Mouse (Mus musculus) lung, embryonic 16.5 days (tissue): ENCODE measurements around the gene Efcab8. TPM values are rescaled to one million over a fixed set of nuclear protein-coding genes. Genes with fewer than 3 reads are reported as not detected.

Experiments
- ATAC-seq: fragments of 200-750 bp; cut with Nextera tagmentation; 2 replicates; pipeline ENCODE4 v1.8.0; 2017; ENCODE audit warnings: low read depth, mild to moderate bottlenecking, moderate library complexity
- H3K27ac ChIP-seq: fragments of 300-500 bp; sonication (generic); 2 replicates; pipeline ENCODE4 v1.5.1; 2014; ENCODE audit warnings: mild to moderate bottlenecking, control low read depth, low read length
- H3K27me3 ChIP-seq: fragments of 300-500 bp; sonication (generic); 2 replicates; pipeline ENCODE4 v1.6.1; 2014; ENCODE audit warnings: low read depth, low read length, mixed read lengths; ENCODE audit not compliant: control insufficient read depth, insufficient read depth
- H3K36me3 ChIP-seq: fragments of 300-500 bp; sonication (generic); 2 replicates; pipeline ENCODE4 v1.6.1; 2014; ENCODE audit warnings: low read length; ENCODE audit not compliant: control insufficient read depth, insufficient read depth
- H3K4me1 ChIP-seq: fragments of 300-500 bp; sonication (generic); replicated peaks from 2 replicates; pipeline ENCODE4 v1.6.1; 2014; ENCODE audit warnings: low read length, mixed read lengths; ENCODE audit not compliant: control insufficient read depth, insufficient read depth
- H3K4me2 ChIP-seq: fragments of 300-500 bp; sonication (generic); 2 replicates; pipeline ENCODE4 v1.6.1; 2014; ENCODE audit warnings: low read depth, low read length, control low read depth
- H3K4me3 ChIP-seq: fragments of 300-500 bp; sonication (generic); 2 replicates; pipeline ENCODE4 v1.5.1; 2014; ENCODE audit warnings: mild to moderate bottlenecking, low read length, control low read depth
- H3K9ac ChIP-seq: fragments of 300-500 bp; sonication (generic); 2 replicates; pipeline ENCODE4 v1.6.1; 2014; ENCODE audit warnings: low read length, control low read depth
- H3K9me3 ChIP-seq: fragments of 300-500 bp; sonication (generic); 2 replicates; pipeline ENCODE4 v1.6.1; 2016; ENCODE audit warnings: low read length; ENCODE audit not compliant: control insufficient read depth
- WGBS: fragments of 180-500 bp; shearing (Covaris S2); extraction: QIAGEN DNeasy Blood & Tissue Kit; methylation state at CpG from one replicate; pipeline ENCODE4 v1.1.7; 2014; 5-methylcytosine and 5-hydroxymethylcytosine counted together
- polyA plus RNA-seq: library from polyadenylated mRNA; unstranded; fragments of >200 nt; fragmentation: Nextera tagmentation; extraction: Ambion mirVana; gene quantifications from 2 replicates; pipeline ENCODE4 v1.2.1, GENCODE M21; 2015

The Efcab8 gene
- polyA plus RNA-seq, 1 experiment from 2014 or later: not detected

- H3K9ac ChIP-seq: no peak overlapping the region
- H3K9me3 ChIP-seq: no peaks in the 10 kb centered on the region
- no peaks in the 10 kb centered on the region for H3K36me3 ChIP-seq
- no peak overlapping the region for H3K27ac ChIP-seq
- no peak for ATAC-seq
- no peaks in the 10 kb centered on the region for H3K4me1 ChIP-seq
- WGBS: 79% methylated on average over 6 of the region's 6 CpGs
- H3K4me3 ChIP-seq: no peak overlapping the region
- H3K4me2 ChIP-seq: no peak overlapping the region
- H3K27me3 ChIP-seq: no peaks in the 10 kb centered on the region
Observed at GRCm38 (mm10) chr2:153850351-153851029, 70.8 kb downstream of the Efcab8 start.

- H3K4me3 ChIP-seq: no peak overlapping the region
- WGBS: 41% methylated on average over 4 of the region's 4 CpGs
Observed at GRCm38 (mm10) chr2:153851030-153851360, 71.3 kb downstream of the Efcab8 start.

GRCm38 (mm10) chr2:153853544-153853943, 73.8 kb downstream of the Efcab8 start:
- H3K4me3 ChIP-seq: no peak overlapping the region
- 10% methylated on average over 5 of the region's 5 CpGs for WGBS
- no peaks in the 10 kb centered on the region for H3K36me3 ChIP-seq
- H3K4me2 ChIP-seq: no peak overlapping the region
- H3K27me3 ChIP-seq: no peaks in the 10 kb centered on the region
- H3K4me1 ChIP-seq: no peaks in the 10 kb centered on the region
- ATAC-seq: no peak
- H3K27ac ChIP-seq: no peak overlapping the region
- H3K9me3 ChIP-seq: no peaks in the 10 kb centered on the region
- H3K9ac ChIP-seq: no peak overlapping the region

More at GRCm38 (mm10) chr2:153851030-153851360, 71.3 kb downstream of the Efcab8 start:
- Histone ChIP-seq H3K27me3 (no peaks in the 10 kb centered on the region), H3K4me1 (no peaks in the 10 kb centered on the region), H3K36me3 (no peaks in the 10 kb centered on the region), H3K27ac (no peak overlapping the region), H3K4me2 (no peak overlapping the region), H3K9me3 (no peaks in the 10 kb centered on the region), H3K9ac (no peak overlapping the region)
- no peak for ATAC-seq

GRCm38 (mm10) chr2:153859581-153859980, 79.8 kb downstream of the Efcab8 start:
- H3K4me1 ChIP-seq: no peaks in the 10 kb centered on the region
- ATAC-seq: no peak

GRCm38 (mm10) chr2:153860315-153860714, 80.6 kb downstream of the Efcab8 start:
- H3K4me1 ChIP-seq: no peaks in the 10 kb centered on the region
- 85% methylated on average over 11 of the region's 11 CpGs for WGBS
- no peaks in the 10 kb centered on the region for H3K27me3 ChIP-seq
- ATAC-seq: no peak
- no peak overlapping the region for H3K4me3 ChIP-seq
- H3K4me2 ChIP-seq: no peak overlapping the region
- no peaks in the 10 kb centered on the region for H3K36me3 ChIP-seq
- no peaks in the 10 kb centered on the region for H3K9me3 ChIP-seq
- no peak overlapping the region for H3K9ac ChIP-seq
- no peak overlapping the region for H3K27ac ChIP-seq

More at GRCm38 (mm10) chr2:153859581-153859980, 79.8 kb downstream of the Efcab8 start:
- no peaks in the 10 kb centered on the region for H3K36me3 ChIP-seq
- H3K9me3 ChIP-seq: no peaks in the 10 kb centered on the region
- H3K27ac ChIP-seq: no peak overlapping the region
- no peak overlapping the region for H3K9ac ChIP-seq
- WGBS: 77% methylated on average over 2 of the region's 2 CpGs
- H3K4me3 ChIP-seq: no peak overlapping the region
- no peak overlapping the region for H3K4me2 ChIP-seq
- H3K27me3 ChIP-seq: no peaks in the 10 kb centered on the region

GRCm38 (mm10) chr2:153860715-153861114, 81.0 kb downstream of the Efcab8 start:
- Histone ChIP-seq H3K9me3 (no peaks in the 10 kb centered on the region), H3K4me2 (no peak overlapping the region), H3K27ac (no peak overlapping the region), H3K4me3 (no peak overlapping the region), H3K36me3 (no peaks in the 10 kb centered on the region), H3K27me3 (no peaks in the 10 kb centered on the region), H3K9ac (no peak overlapping the region), H3K4me1 (no peaks in the 10 kb centered on the region)
- ATAC-seq: no peak
- 27% methylated on average over 3 of the region's 3 CpGs for WGBS

- Histone ChIP-seq H3K27ac (no peak overlapping the region), H3K36me3 (no peaks in the 10 kb centered on the region), H3K9me3 (no peaks in the 10 kb centered on the region), H3K27me3 (no peaks in the 10 kb centered on the region), H3K4me2 (no peak overlapping the region), H3K4me3 (no peak overlapping the region), H3K9ac (no peak overlapping the region), H3K4me1 (no peaks in the 10 kb centered on the region)
- no peak for ATAC-seq
- WGBS: 76% methylated on average over 3 of the region's 3 CpGs
Observed at GRCm38 (mm10) chr2:153861960-153862359, 82.2 kb downstream of the Efcab8 start.

GRCm38 (mm10) chr2:153870984-153871383, 91.3 kb downstream of the Efcab8 start, which contains the start of gene Sun5:
TSS of gene Sun5 (minus strand) at chr2:153871084.
- 80% methylated on average over 4 of the region's 4 CpGs for WGBS

GRCm38 (mm10) chr2:153874745-153875144, 95.0 kb downstream of the Efcab8 start, which contains the start of gene Bpifb2:
TSS of gene Bpifb2 (plus strand) at chr2:153875045.
- no peaks in the 10 kb centered on the region for H3K36me3 ChIP-seq
- WGBS: 52% methylated on average over 9 of the region's 9 CpGs
- H3K27ac ChIP-seq: no peak within 1 kb of the TSS
- H3K4me3 ChIP-seq: no peak within 1 kb of the TSS
- H3K4me1 ChIP-seq: no peaks in the 10 kb centered on the region
- H3K27me3 ChIP-seq: no peaks in the 10 kb centered on the region
- ATAC-seq: no peak
- H3K9me3 ChIP-seq: no peaks in the 10 kb centered on the region
- no peak within 1 kb of the TSS for H3K9ac ChIP-seq
- H3K4me2 ChIP-seq: no peak within 1 kb of the TSS

More at GRCm38 (mm10) chr2:153870984-153871383, 91.3 kb downstream of the Efcab8 start, which contains the start of gene Sun5:
- no peak within 1 kb of the TSS for H3K27ac ChIP-seq
- ATAC-seq: no peak
- no peaks in the 10 kb centered on the region for H3K4me1 ChIP-seq
- no peaks in the 10 kb centered on the region for H3K36me3 ChIP-seq
- no peaks in the 10 kb centered on the region for H3K9me3 ChIP-seq
- no peak within 1 kb of the TSS for H3K9ac ChIP-seq
- H3K4me3 ChIP-seq: no peak within 1 kb of the TSS
- no peaks in the 10 kb centered on the region for H3K27me3 ChIP-seq
- no peak within 1 kb of the TSS for H3K4me2 ChIP-seq
